Mouse (Mus musculus): ENCODE results near the gene Gm973. TPM values are rescaled to one million over a fixed set of nuclear protein-coding genes. Genes with fewer than 3 reads are reported as not detected.

Gene Gm973
- polyA plus RNA-seq, 1 experiment from 2014 or later, result 9.2 TPM

Other genes starting within 250 kb of the Gm973 start
- gene Fzd7, start 33.8 kb upstream of the Gm973 start, polyA plus RNA-seq (2015; fragmentation: Nextera tagmentation; extraction: Ambion mirVana), result 3.5 and 4.2 TPM in 2 replicates
- 427 and 428 TPM in 2 replicates for gene Sumo1, start 154.6 kb downstream of the Gm973 start, polyA plus RNA-seq (2015; fragmentation: Nextera tagmentation; extraction: Ambion mirVana)
- gene Nop58, start 168.7 kb downstream of the Gm973 start, polyA plus RNA-seq (2015; fragmentation: Nextera tagmentation; extraction: Ambion mirVana), result 166 and 169 TPM in 2 replicates
- gene Bmpr2, start 247.1 kb downstream of the Gm973 start, polyA plus RNA-seq (2015; fragmentation: Nextera tagmentation; extraction: Ambion mirVana), result 13.1 and 13.4 TPM in 2 replicates